Mouse (Mus musculus) kidney, embryonic 15.5 days (tissue): ENCODE results near the gene Cxcr3. TPM values are rescaled to one million over a fixed set of nuclear protein-coding genes. Genes with fewer than 3 reads are reported as not detected.

Experiments used
- ATAC-seq: fragments of 200-750 bp; cut with Nextera tagmentation; replicated peaks from 2 replicates; pipeline ENCODE4 v1.8.0; 2017; ENCODE audit warnings: moderate TSS enrichment; ENCODE audit not compliant: low FRiP score
- H3K27ac ChIP-seq: fragments of 300-500 bp; sonication (generic); 2 replicates; pipeline ENCODE4 v1.5.1; 2015; ENCODE audit warnings: mild to moderate bottlenecking, inconsistent platforms
- H3K27me3 ChIP-seq: fragments of 300-500 bp; sonication (generic); 2 replicates; pipeline ENCODE4 v1.6.1; 2015; ENCODE audit warnings: inconsistent platforms
- H3K36me3 ChIP-seq: fragments of 300-500 bp; sonication (generic); 2 replicates; pipeline ENCODE4 v1.6.1; 2015; ENCODE audit warnings: inconsistent platforms
- H3K4me1 ChIP-seq: fragments of 300-500 bp; sonication (generic); 2 replicates; pipeline ENCODE4 v1.6.1; 2015; ENCODE audit warnings: inconsistent platforms
- H3K4me2 ChIP-seq: fragments of 300-500 bp; sonication (generic); 2 replicates; pipeline ENCODE4 v1.6.1; 2015; ENCODE audit warnings: moderate library complexity, mild to moderate bottlenecking, inconsistent platforms
- H3K4me3 ChIP-seq: fragments of 300-500 bp; sonication (generic); replicated peaks from 2 replicates; pipeline ENCODE4 v1.5.1; 2015; ENCODE audit warnings: mild to moderate bottlenecking, inconsistent platforms
- H3K9ac ChIP-seq: fragments of 300-500 bp; sonication (generic); 2 replicates; pipeline ENCODE4 v1.6.1; 2015; ENCODE audit warnings: mild to moderate bottlenecking, inconsistent platforms
- H3K9me3 ChIP-seq: fragments of 300-500 bp; sonication (generic); replicated peaks from 2 replicates; pipeline ENCODE4 v1.6.1; 2016; ENCODE audit warnings: inconsistent platforms
- WGBS: fragments of 180-500 bp; shearing (Covaris S2); methylation state at CpG from one replicate; pipeline ENCODE4 v1.1.7; 2015; ENCODE audit warnings: mixed read lengths; 5-methylcytosine and 5-hydroxymethylcytosine counted together
- polyA plus RNA-seq: library from polyadenylated mRNA; unstranded; fragments of >200 nt; fragmentation: Nextera tagmentation; extraction: Ambion mirVana; gene quantifications from 2 replicates; pipeline ENCODE4 v1.2.1, GENCODE M21; 2015

The Cxcr3 gene
- polyA plus RNA-seq = 0.14 and 0.24 TPM in 2 replicates

DNA sequence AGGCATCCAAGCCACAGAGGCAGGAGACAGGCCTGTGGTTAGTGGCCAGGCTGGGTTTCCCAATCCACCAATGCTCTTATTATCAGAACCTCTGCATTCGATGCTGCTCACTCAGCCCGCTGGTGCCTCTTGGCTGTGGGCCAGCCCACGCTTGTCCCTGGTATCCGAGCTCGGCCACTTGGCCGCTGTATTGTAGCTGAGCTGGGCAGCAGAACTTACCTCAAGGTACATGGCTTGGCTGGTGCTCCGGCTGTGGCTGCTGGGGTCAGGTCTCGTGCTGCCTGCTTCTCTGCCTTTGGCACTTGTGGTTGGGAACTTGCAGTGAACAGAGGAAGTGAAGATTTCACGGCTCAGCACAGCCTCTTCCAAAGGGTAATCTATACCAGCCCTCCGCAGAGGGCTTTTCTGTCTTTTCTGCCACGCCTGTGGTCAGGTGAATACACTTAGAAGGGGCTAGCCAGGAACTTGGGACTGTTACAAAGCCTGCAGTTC is at the start of gene Cxcr3:
Gene Cxcr3, minus strand, starts transcription at position 442 of the 492 bp plus-strand sequence.
- Histone ChIP-seq H3K36me3 (no peaks in the 10 kb centered on the region), H3K4me3 (no peak within 1 kb of the TSS), H3K9ac (no peak within 1 kb of the TSS), H3K9me3 (no peaks in the 10 kb centered on the region), H3K4me1 (no peaks in the 10 kb centered on the region), H3K4me2 (no peak within 1 kb of the TSS), H3K27me3 (peaks cover 45% of the 10 kb centered on the region), H3K27ac (no peak within 1 kb of the TSS)
- ATAC-seq = no peak
- WGBS = 62% methylated on average over 11 of the region's 11 CpGs

DNA sequence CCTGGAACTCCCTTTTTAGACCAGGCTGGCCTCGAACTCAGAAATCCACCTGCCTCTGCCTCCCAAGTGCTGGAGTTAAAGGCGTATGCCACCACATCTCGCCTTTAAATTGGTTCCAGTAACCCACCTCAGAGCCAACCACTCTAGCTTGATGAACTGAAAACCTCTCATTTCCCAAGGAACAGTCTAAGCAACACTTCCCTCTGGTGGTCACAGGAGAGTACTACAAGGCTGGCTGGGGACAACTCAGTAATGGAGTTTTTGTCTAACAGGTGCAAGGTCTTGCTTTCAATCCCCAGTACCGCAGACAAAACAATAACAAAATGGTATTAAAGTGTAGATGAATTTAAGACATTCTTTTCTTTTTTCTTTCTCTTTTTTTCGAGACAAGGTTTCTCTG is 38.0 kb upstream of the Cxcr3 start:
- ATAC-seq = no peak

DNA sequence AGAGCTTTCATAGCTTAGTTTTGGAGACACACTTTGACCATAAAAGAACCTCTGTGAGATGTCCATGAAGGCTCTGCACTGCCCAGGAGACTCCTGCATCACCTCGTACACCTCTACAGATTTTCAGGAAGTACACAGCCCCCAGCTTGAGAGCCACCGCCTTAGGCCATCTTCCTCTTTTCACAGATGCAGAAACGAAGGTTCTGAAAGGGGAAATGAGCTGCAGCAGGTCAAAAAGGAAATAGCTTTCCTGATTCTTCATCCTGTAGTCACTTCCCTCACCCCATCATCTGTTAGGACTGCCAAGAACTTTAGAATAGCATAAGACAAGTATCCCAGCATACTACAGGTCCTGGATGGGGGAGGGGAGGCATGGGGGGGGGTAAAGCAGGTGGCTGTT is 36.2 kb upstream of the Cxcr3 start:
- Histone ChIP-seq H3K9ac (no peak overlapping the region), H3K27ac (no peak overlapping the region), H3K9me3 (no peaks in the 10 kb centered on the region), H3K4me2 (no peak overlapping the region), H3K4me3 (no peak overlapping the region), H3K36me3 (no peaks in the 10 kb centered on the region), H3K27me3 (peaks cover 39% of the 10 kb centered on the region), H3K4me1 (no peaks in the 10 kb centered on the region)
- no peak for ATAC-seq
- WGBS = 46% methylated on average over 3 of the region's 3 CpGs

More for the DNA sequence above, 38.0 kb upstream of the Cxcr3 start:
- no peak overlapping the region for H3K9ac ChIP-seq
- no peaks in the 10 kb centered on the region for H3K4me1 ChIP-seq
- no peak overlapping the region for H3K27ac ChIP-seq
- no peaks in the 10 kb centered on the region for H3K36me3 ChIP-seq
- 45% methylated on average over 5 of the region's 5 CpGs for WGBS
- no peak overlapping the region for H3K4me3 ChIP-seq
- peaks cover 32% of the 10 kb centered on the region for H3K27me3 ChIP-seq
- no peak overlapping the region for H3K4me2 ChIP-seq
- H3K9me3 ChIP-seq = no peaks in the 10 kb centered on the region

DNA sequence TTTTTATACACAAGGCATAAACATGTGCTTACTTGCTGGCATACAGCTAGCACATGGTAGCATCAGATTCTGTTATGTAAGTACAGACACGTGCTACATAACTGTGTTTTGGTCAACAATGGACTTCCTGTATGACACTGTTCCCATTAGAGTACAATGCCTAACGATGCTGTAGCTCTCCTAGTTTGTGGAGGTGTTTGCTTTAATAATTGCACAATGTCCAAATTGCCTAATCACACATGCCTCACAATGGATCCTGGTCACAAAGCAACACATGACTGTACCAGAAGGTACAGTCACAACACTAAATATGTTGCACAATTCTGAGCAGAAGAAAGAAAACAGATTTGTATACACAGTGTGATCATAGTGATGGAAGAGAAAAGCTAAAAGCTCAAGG is 35.4 kb upstream of the Cxcr3 start:
- H3K4me3 ChIP-seq = no peak overlapping the region
- H3K36me3 ChIP-seq = no peaks in the 10 kb centered on the region
- no peak overlapping the region for H3K9ac ChIP-seq
- no peaks in the 10 kb centered on the region for H3K9me3 ChIP-seq
- H3K27me3 ChIP-seq = peaks cover 39% of the 10 kb centered on the region
- WGBS = 67% methylated on average over 2 of the region's 2 CpGs
- H3K4me2 ChIP-seq = no peak overlapping the region
- ATAC-seq = no peak
- no peaks in the 10 kb centered on the region for H3K4me1 ChIP-seq
- H3K27ac ChIP-seq = no peak overlapping the region

DNA sequence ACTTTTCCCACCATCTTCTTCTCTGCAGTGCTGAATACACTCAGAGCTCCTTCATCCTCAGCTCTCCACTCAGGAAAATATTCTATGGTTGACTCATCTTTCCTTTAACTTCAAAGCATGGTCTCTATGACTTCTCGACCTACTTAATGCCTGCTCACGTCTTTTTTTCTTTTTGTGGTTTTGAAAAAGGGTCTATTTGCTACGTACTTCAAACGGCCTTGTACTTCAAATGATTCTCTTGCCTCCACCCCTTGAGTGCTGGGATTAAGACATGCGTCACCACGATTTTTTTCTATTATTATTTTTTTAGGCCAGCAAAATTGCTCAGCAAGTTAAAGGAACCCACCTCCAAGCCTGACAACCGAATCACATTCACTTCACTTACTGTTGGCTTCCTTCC is 33.2 kb upstream of the Cxcr3 start:
- no peak overlapping the region for H3K27ac ChIP-seq
- WGBS = 71% methylated on average over 7 of the region's 7 CpGs
- H3K36me3 ChIP-seq = no peaks in the 10 kb centered on the region
- H3K9me3 ChIP-seq = no peaks in the 10 kb centered on the region
- no peak overlapping the region for H3K9ac ChIP-seq
- H3K4me1 ChIP-seq = no peaks in the 10 kb centered on the region
- no peak overlapping the region for H3K4me2 ChIP-seq
- H3K4me3 ChIP-seq = no peak overlapping the region
- H3K27me3 ChIP-seq = peaks cover 27% of the 10 kb centered on the region
- ATAC-seq = no peak

DNA sequence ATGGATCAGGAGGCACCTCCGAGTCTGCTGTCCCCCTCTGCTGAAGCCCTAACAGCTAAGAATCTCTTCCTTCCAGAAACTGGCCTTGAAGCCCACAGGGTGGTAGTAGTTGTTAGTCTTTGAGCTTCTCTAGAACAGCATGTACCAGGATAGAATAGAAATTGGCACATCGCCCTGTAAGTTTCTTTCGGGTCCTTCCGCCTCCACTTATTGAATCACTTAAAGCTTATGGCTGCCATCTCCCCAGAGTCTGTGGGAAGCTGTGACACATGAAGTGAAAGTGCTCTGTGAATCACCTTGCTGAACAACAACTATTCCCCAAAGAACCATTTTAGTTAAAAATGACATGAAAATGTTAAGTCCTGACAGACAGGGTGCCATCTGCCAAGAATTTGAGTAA is 31.0 kb upstream of the Cxcr3 start:
- WGBS = 82% methylated on average over 4 of the region's 4 CpGs
- Histone ChIP-seq H3K9me3 (no peaks in the 10 kb centered on the region), H3K27me3 (peaks cover 22% of the 10 kb centered on the region), H3K4me2 (no peak overlapping the region), H3K27ac (no peak overlapping the region), H3K4me1 (no peaks in the 10 kb centered on the region), H3K9ac (no peak overlapping the region), H3K36me3 (no peaks in the 10 kb centered on the region), H3K4me3 (no peak overlapping the region)
- ATAC-seq = no peak

DNA sequence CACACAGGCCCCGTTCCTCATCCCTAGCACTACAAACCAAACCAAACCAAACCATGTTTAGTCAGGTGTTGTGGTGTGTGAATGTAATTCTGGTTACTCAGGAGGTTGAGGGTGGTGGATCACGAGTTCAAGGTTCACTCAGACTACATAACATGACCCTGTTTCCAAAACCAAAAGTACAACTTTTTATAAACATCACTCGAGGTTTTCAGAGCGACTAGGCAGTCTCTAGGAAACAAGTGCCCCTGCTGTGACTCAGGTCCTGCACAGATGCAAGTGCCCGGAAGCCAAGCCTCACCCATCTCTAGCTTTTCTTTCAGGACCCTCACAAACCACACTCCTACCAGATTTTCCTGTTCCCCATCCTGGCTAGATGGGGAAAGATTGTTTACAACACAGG is 30.6 kb upstream of the Cxcr3 start:
- no peak overlapping the region for H3K4me2 ChIP-seq
- ATAC-seq = no peak
- no peaks in the 10 kb centered on the region for H3K36me3 ChIP-seq
- no peak overlapping the region for H3K27ac ChIP-seq
- peaks cover 25% of the 10 kb centered on the region; the same call in 1 of the 2 replicates for H3K27me3 ChIP-seq
- 87% methylated on average over 5 of the region's 5 CpGs for WGBS
- H3K9ac ChIP-seq = no peak overlapping the region
- H3K9me3 ChIP-seq = no peaks in the 10 kb centered on the region
- no peak overlapping the region for H3K4me3 ChIP-seq
- no peaks in the 10 kb centered on the region for H3K4me1 ChIP-seq

DNA sequence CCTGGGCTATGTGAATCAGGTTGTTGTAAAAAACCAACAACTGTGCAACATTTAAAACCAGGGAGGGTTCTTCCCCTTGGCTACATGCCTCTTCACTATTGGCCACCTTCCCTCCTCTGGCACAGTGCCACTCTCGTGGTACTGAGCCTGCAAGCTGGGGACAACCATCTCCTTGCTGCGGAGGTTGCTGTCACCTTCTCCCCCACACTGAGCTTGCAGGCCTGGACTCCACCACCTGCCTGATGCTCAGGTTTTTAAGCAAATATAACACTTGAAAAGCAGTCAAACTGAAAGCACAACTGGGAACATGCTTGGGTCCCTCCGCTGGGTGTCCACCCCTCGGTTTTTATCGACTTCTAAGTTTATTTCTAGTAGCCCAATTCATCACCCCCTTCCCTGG is 20.4 kb upstream of the Cxcr3 start:
- 65% methylated on average over 5 of the region's 5 CpGs for WGBS

DNA sequence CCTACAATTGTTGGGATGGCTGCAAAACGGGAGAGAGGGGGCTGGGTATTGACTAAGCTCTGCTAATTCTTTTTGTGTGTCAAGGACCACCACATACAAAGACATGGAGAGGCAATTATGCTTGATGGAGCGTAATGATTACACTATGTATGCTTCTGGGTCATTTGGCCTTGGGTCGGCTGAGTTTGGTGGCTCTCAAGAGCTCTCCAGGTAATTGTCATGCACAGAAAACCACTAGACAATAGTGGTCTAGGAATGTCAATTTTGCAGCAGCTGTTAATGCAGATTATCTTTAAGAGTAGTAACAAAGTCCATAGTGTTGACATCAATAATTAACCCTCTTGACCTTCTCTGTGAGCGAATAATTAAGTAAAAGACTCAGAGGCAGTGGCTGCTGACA is 16.1 kb upstream of the Cxcr3 start:
- Histone ChIP-seq H3K27me3 (peaks cover 24% of the 10 kb centered on the region), H3K4me1 (no peaks in the 10 kb centered on the region), H3K9me3 (no peaks in the 10 kb centered on the region), H3K27ac (no peak overlapping the region), H3K9ac (no peak overlapping the region), H3K4me2 (no peak overlapping the region), H3K4me3 (no peak overlapping the region), H3K36me3 (no peaks in the 10 kb centered on the region)
- no peak for ATAC-seq
- 71% methylated on average over 4 of the region's 4 CpGs for WGBS

More for the DNA sequence above, 20.4 kb upstream of the Cxcr3 start:
- no peak overlapping the region for H3K9ac ChIP-seq
- H3K9me3 ChIP-seq = no peaks in the 10 kb centered on the region
- H3K36me3 ChIP-seq = no peaks in the 10 kb centered on the region
- no peak overlapping the region for H3K4me2 ChIP-seq
- H3K4me3 ChIP-seq = no peak overlapping the region
- no peaks in the 10 kb centered on the region for H3K4me1 ChIP-seq
- no peak for ATAC-seq
- peaks cover 28% of the 10 kb centered on the region for H3K27me3 ChIP-seq
- no peak overlapping the region for H3K27ac ChIP-seq

DNA sequence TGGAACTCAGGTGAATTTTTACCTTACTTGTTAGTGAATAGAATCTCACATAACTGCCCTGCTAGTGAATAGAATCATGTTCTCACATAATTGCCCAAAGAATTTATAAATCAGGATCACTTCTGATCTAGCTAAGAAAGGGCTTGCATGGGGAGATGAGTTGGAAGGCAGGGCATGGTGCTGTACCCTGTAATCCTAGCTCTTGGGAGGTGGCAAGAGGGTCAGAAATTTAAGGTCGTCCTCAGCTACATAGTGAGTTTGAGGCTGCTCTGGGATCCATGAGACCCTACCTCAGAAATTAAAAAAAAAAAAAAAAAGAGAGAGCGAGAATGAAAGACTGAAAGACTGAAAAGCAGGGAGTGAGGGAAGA is 7.0 kb upstream of the Cxcr3 start:
- WGBS = 89% methylated on average over 2 of the region's 2 CpGs
- Histone ChIP-seq H3K9me3 (no peaks in the 10 kb centered on the region), H3K36me3 (no peaks in the 10 kb centered on the region), H3K4me2 (no peak overlapping the region), H3K4me3 (no peak overlapping the region), H3K27me3 (peaks cover 43% of the 10 kb centered on the region), H3K9ac (no peak overlapping the region), H3K27ac (no peak overlapping the region), H3K4me1 (no peaks in the 10 kb centered on the region)
- ATAC-seq = no peak

DNA sequence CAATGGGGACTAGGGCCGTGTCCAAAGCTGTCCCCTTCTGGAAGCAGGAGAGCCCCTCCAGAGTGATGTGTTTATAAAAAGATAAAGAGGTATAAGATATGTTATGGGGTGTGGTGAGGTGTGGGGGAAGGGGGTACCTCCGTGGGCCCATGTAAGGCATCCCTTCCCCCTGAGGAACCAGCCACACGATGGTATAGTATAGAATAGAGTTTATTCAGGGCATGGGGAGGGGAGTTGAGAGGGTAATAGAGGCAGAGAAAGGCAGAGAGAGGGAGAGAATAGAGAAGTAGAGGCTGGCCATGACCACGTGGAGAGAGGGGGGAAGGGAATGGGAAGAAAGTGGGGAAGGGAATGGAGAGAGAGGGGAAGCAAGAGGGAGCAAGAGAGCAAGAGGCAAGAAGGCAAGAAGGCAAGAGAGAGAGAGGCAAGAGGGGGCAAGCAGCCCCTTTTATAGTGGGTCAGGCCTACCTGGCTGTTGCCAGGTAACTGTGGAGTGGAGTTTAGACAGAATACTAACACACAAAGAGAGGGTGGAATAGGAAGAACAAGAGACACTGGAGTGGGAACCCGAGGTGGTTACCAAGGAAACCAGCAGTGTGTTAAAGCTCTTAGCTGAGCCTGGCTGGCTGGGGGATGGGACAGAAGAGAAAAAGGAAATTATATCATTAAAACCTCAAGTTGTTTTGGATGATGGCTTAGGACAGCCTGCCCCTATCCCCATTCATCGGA is 6.4 kb upstream of the Cxcr3 start:
- 54% methylated on average over 6 of the region's 6 CpGs for WGBS
- no peaks in the 10 kb centered on the region for H3K4me1 ChIP-seq
- no peaks in the 10 kb centered on the region for H3K9me3 ChIP-seq
- H3K9ac ChIP-seq = no peak overlapping the region
- no peak for ATAC-seq
- no peak overlapping the region for H3K4me2 ChIP-seq
- no peak overlapping the region for H3K4me3 ChIP-seq
- H3K27ac ChIP-seq = no peak overlapping the region
- peaks cover 48% of the 10 kb centered on the region for H3K27me3 ChIP-seq
- H3K36me3 ChIP-seq = no peaks in the 10 kb centered on the region

DNA sequence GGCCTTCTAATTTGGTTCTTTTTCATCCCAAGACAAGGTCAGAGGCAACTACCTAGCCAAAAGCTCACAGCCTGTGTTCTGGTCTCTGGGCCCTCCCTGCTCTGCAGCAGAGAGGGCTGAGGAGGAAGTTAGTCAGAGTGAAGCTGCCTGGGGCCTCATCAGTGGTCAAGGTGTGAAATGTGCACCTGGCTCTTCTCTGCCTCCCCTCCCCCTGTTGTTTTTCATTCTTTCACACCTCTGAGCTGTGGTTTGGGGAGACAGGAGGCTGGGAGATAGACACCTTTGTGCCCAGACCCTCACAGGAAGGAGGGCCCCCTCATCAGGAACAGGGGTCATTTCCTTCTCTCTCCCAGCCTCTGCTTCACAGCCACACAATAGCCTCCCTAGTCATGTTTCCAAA is 3.1 kb upstream of the Cxcr3 start:
- Histone ChIP-seq H3K4me1 (no peaks in the 10 kb centered on the region), H3K9me3 (no peaks in the 10 kb centered on the region), H3K27ac (no peak overlapping the region), H3K4me3 (no peak overlapping the region), H3K36me3 (no peaks in the 10 kb centered on the region), H3K4me2 (no peak overlapping the region), H3K9ac (no peak overlapping the region), H3K27me3 (peaks cover 49% of the 10 kb centered on the region)
- no peak for ATAC-seq

DNA sequence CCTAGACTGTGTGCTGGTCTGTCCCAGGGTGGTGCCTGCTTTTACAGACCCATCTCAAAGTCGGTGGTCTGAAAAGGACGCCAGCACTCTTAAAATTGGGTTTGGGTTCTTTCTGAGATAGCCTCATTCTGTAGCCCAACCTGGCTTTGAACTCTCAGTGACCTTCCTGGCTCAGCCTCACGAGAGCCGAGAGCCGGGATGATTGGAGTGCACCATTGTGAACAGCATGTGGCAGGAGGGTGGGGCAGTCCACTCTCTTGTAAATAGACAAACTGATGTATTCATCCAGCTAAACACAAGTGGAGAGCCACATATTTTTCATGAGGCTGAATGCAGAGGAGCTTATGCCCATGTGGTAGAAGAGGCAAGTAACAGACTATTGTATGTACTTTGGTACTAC is 912 bp upstream of the Cxcr3 start:
- Histone ChIP-seq H3K27me3 (peaks cover 51% of the 10 kb centered on the region), H3K9ac (no peak overlapping the region), H3K9me3 (no peaks in the 10 kb centered on the region), H3K4me3 (no peak overlapping the region), H3K4me2 (no peak overlapping the region), H3K36me3 (no peaks in the 10 kb centered on the region), H3K27ac (no peak overlapping the region), H3K4me1 (no peaks in the 10 kb centered on the region)
- 63% methylated on average over 5 of the region's 5 CpGs for WGBS
- no peak for ATAC-seq
